Mouse (Mus musculus) heart, postnatal 0 days (tissue): ENCODE data around the gene Krt35. TPM values are rescaled to one million over a fixed set of nuclear protein-coding genes. Genes with fewer than 3 reads are reported as not detected.

ENCODE experiments used
- ATAC-seq: fragments of 200-750 bp; cut with Nextera tagmentation; 2 replicates; pipeline ENCODE4 v1.8.0; 2017; ENCODE audit warnings: low read depth, moderate number of reproducible peaks, moderate library complexity; ENCODE audit not compliant: insufficient read depth
- DNase-seq: peaks from one replicate; pipeline ENCODE4 v3.0.0-alpha.2; 2016; ENCODE audit warnings: low spot score
- H3K27ac ChIP-seq: fragments of 300-500 bp; sonication (generic); 2 replicates; pipeline ENCODE4 v1.5.1; 2014; ENCODE audit warnings: low read depth, mild to moderate bottlenecking
- H3K27me3 ChIP-seq: fragments of 300-500 bp; sonication (generic); 2 replicates; pipeline ENCODE4 v1.6.1; 2014; ENCODE audit warnings: low read length, mixed read lengths; ENCODE audit not compliant: control insufficient read depth, insufficient read depth
- H3K36me3 ChIP-seq: fragments of 300-500 bp; sonication (generic); replicated peaks from 2 replicates; pipeline ENCODE4 v1.6.1; 2014; ENCODE audit warnings: low read length, mixed read lengths; ENCODE audit not compliant: control insufficient read depth, insufficient read depth
- H3K4me1 ChIP-seq: fragments of 300-500 bp; sonication (generic); 2 replicates; pipeline ENCODE4 v1.6.1; 2014; ENCODE audit warnings: antibody characterized with exemption; ENCODE audit not compliant: control insufficient read depth, insufficient read depth
- H3K4me2 ChIP-seq: fragments of 300-500 bp; sonication (generic); 2 replicates; pipeline ENCODE4 v1.6.1; 2014; ENCODE audit warnings: low read depth, mild to moderate bottlenecking, low read length, moderate library complexity
- H3K4me3 ChIP-seq: fragments of 300-500 bp; sonication (generic); 2 replicates; pipeline ENCODE4 v1.5.1; 2014; ENCODE audit warnings: low read depth, low read length
- H3K9ac ChIP-seq: fragments of 300-500 bp; sonication (generic); replicated peaks from 2 replicates; pipeline ENCODE4 v1.6.1; 2014; ENCODE audit warnings: low read depth, low read length, mixed read lengths
- H3K9me3 ChIP-seq: fragments of 300-500 bp; sonication (generic); replicated peaks from 2 replicates; pipeline ENCODE4 v1.6.1; 2016; ENCODE audit warnings: low read length; ENCODE audit not compliant: control insufficient read depth
- CTCF ChIP-seq: IDR thresholded peaks from 2 replicates; pipeline ENCODE4 v1.5.1; 2016; ENCODE audit warnings: antibody characterized with exemption, control low read depth, low read depth
- EP300 ChIP-seq: IDR thresholded peaks from 2 replicates; pipeline ENCODE4 v1.6.1; 2016; ENCODE audit warnings: antibody characterized with exemption, low read depth
- WGBS: fragments of 180-500 bp; shearing (Covaris S2); extraction: QIAGEN DNeasy Blood & Tissue Kit; methylation state at CpG from one replicate; pipeline ENCODE4 v1.1.7; 2014; 5-methylcytosine and 5-hydroxymethylcytosine counted together
- polyA plus RNA-seq: library from polyadenylated mRNA; unstranded; fragments of >200 nt; fragmentation: Nextera tagmentation; extraction: Ambion mirVana; gene quantifications from 2 replicates; pipeline ENCODE4 v1.2.1, GENCODE M21; 2015
- total RNA-seq: library from RNA; depleted of rRNA; stranded (reverse); fragments of >200 nt; gene quantifications from 2 replicates; pipeline ENCODE4 v1.2.3, GENCODE M21; 2014; ENCODE audit warnings: low replicate concordance

Gene Krt35
- total and polyA plus RNA-seq, 2 experiments from 2014 or later: not detected

DNA sequence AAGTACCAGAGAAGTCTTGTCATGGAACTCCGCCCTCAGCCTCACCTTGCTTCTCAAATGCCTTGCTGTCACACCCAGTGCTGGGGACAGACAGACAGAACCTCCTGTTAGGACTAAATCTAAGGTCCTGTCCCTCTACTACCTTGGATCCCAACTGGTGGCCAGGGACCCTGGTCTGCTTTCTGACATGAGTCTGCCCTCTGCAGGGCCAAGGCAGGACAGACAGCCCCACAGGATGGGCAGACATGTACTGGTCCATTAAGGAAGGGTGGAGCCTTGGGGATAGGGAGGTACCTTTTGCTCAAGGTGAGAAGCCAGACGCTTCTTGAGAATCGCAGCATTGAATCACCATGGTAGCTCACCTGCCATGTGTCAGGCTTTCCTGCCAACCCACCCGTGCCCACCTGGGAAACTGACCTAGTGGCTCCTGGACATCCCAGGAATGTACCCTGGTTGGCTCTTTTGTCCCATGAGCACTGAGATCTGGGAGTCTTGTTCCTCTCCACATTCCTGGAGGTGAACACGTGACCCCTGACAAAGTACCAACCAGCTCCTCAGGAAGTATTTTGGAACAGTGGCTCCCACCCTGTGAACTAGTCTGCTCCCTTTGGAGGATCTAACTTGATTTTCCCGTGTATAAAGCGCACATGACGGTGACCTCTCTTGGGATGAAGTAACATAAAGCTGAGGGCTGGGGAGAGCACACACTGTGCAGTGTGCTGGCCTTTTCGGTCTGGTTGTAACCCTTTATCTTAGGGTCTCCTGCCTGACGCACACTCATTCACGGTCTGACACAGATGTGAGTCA is 17.1 kb upstream of the Krt35 start:
- Histone ChIP-seq H3K4me2 (no peak overlapping the region), H3K9ac (no peak overlapping the region), H3K27ac (no peak overlapping the region), H3K4me1 (no peaks in the 10 kb centered on the region), H3K27me3 (no peaks in the 10 kb centered on the region), H3K36me3 (no peaks in the 10 kb centered on the region), H3K9me3 (no peaks in the 10 kb centered on the region), H3K4me3 (no peak overlapping the region)
- no peak for TF ChIP-seq CTCF
- TF ChIP-seq EP300: no peak
- DNase-seq (no peak), ATAC-seq (no peak)
- WGBS: 73% methylated on average over 11 of the region's 11 CpGs

DNA sequence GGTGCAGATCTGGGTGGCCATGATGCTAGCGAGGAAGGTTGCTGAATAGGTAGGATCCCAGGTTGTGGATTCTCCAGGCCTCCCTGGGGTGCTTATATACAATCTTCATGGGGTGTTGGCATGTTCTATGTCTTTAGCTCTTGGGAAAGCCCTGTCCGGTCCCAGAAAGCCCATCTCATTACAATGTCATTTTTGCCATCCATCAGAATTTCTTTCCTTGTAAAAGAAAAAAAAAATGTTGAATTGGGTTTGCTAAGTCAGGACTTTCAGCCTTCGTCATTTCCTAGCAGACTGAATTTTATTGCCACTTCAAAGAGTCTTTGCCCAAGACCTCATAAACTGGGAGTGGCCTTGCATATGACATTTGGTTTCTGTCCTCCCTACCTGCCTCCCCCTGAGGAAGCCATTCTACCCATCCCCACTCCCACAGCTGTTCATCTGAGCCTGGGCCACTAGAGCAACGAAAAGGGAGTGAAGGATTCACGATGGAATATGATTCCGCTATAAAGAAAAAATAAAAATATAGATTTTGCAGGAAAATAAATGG is 9.6 kb upstream of the Krt35 start, which contains the start of gene Krt36:
TSS of gene Krt36 (minus strand) at position 51 of the 547 bp plus-strand sequence.
- Histone ChIP-seq H3K9me3 (no peaks in the 10 kb centered on the region), H3K27me3 (no peaks in the 10 kb centered on the region), H3K9ac (no peak within 1 kb of the TSS), H3K4me2 (no peak within 1 kb of the TSS), H3K4me1 (no peaks in the 10 kb centered on the region), H3K4me3 (no peak within 1 kb of the TSS), H3K36me3 (no peaks in the 10 kb centered on the region), H3K27ac (no peak within 1 kb of the TSS)
- no peak for TF ChIP-seq EP300
- TF ChIP-seq CTCF: no peak
- ATAC-seq: no peak
- no peak for DNase-seq
- WGBS: 83% methylated on average over 6 of the region's 6 CpGs

DNA sequence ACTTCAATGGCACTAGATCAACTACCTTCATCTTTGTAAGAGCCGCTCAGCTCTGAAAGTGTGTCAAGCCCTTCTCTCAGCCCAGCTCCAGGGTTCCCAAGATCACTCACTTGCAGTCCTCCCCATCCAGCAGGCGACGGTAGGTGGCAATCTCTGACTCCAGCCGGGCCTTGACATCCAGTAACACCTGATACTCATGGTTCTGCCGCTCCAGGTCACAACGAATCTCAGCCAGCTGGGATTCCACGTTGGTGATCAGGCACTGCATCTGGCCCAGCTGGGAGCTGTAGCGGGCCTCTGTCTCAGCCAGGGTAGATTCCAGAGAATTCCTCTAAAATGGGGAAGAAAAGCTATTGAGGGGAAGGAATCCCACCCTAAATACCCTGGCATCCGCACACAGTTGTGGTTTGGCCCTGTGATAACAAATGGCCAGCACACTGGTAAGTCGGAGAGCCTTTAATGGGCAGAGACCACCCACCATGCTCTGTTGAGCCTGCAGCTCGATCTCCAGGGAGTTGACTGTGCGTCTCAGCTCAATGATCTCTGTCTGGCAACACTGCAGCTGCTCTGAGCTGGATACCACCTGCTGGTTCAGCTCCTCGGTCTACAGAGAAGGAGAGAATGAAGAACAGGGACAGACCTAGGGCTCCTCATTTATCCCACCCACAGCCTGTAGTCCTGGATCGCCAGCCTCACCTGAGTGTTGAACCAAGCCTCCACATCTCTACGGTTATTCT is 6.8 kb upstream of the Krt35 start:
- no peak for ATAC-seq
- H3K9ac ChIP-seq: no peak overlapping the region
- no peaks in the 10 kb centered on the region for H3K9me3 ChIP-seq
- H3K27ac ChIP-seq: no peak overlapping the region
- H3K4me3 ChIP-seq: no peak overlapping the region
- TF ChIP-seq EP300 (no peak), CTCF (no peak)
- no peaks in the 10 kb centered on the region for H3K4me1 ChIP-seq
- no peaks in the 10 kb centered on the region for H3K27me3 ChIP-seq
- WGBS: 48% methylated on average over 15 of the region's 15 CpGs
- DNase-seq: no peak
- no peak overlapping the region for H3K4me2 ChIP-seq
- H3K36me3 ChIP-seq: no peaks in the 10 kb centered on the region

DNA sequence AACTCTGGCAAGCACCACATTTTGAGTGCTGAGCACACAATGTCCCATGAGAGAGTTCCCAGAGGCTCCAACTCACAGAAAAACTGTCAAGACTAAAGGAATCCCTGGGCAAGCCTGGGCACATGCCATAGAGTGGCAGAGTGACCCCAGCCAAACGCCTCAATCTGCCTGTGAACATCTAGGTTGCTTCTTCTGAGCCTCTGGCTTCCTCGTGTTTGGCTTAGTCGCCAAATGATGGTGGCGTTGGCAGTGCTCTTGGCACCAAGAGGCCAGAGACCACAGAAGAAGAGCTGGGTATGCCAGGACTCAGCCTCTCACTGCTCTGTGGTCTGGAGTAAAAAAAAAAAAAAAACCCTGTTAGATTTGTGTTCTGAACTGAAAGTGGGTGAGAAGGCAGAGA is 4.3 kb upstream of the Krt35 start:
- no peak overlapping the region for H3K27ac ChIP-seq
- H3K4me2 ChIP-seq: no peak overlapping the region
- H3K27me3 ChIP-seq: no peaks in the 10 kb centered on the region
- H3K9me3 ChIP-seq: no peaks in the 10 kb centered on the region
- WGBS: 76% methylated on average over 4 of the region's 4 CpGs
- H3K9ac ChIP-seq: no peak overlapping the region
- H3K36me3 ChIP-seq: no peaks in the 10 kb centered on the region
- DNase-seq (no peak), ATAC-seq (no peak)
- no peak overlapping the region for H3K4me3 ChIP-seq
- TF ChIP-seq CTCF (no peak), EP300 (no peak)
- H3K4me1 ChIP-seq: no peaks in the 10 kb centered on the region

DNA sequence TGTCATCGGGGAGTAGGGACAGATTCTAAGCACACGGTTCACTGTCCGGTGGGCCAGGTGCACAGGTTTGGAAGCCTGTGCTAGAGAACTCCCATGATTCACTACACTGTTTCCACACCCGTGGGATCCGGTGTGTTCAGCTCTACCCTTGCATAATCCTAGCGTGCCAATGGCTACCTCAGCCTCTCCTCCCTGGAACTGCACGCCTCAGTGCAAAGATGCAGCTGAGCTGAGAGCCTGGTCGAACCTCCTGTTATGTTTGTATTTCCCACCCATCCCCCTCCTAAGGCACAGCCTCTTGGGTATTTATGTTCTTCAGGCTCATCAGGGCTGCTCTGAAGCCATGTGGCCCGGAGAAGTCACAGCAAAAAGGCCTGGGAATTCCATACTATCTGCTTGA is 1.8 kb upstream of the Krt35 start:
- WGBS: 66% methylated on average over 9 of the region's 9 CpGs
- H3K9me3 ChIP-seq: no peaks in the 10 kb centered on the region
- H3K9ac ChIP-seq: no peak overlapping the region
- H3K4me3 ChIP-seq: no peak overlapping the region
- no peak for TF ChIP-seq EP300
- no peak for TF ChIP-seq CTCF
- H3K4me2 ChIP-seq: no peak overlapping the region
- no peak overlapping the region for H3K27ac ChIP-seq
- no peak for ATAC-seq
- DNase-seq: no peak
- no peaks in the 10 kb centered on the region for H3K27me3 ChIP-seq
- H3K4me1 ChIP-seq: no peaks in the 10 kb centered on the region
- H3K36me3 ChIP-seq: no peaks in the 10 kb centered on the region
